Mouse (Mus musculus): ENCODE data around the gene Ascc3.

DNA sequence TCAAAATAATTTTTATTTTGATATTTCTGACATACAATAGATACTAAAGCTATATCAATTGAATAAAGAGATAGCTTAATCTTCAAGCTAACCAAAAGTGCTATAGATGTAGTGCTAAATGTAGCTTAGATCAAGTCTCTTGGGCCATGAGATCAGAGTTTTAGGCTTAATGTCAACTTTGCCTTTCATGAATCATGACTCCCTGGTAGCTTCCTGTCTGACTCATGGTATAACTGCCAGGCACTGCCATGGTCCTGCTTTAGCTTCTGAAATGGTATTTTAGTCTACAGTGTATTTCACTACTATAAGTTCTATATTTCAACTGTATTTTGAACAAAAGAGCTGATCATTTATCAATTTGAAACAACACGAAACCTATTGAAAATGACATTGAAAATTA is 5.9 kb upstream of the Ascc3 start:
- no peak for TF ChIP-seq CTCF (IDR thresholded peaks at IDR 0.05)
- no peak for TF ChIP-seq EP300 (IDR thresholded peaks at IDR 0.05)
